Mouse (Mus musculus): Measurements from ENCODE around the gene Gm28048.
A peak's percentile ranks its signal among the peaks of the same experiment; 100 is the strongest.

The Gm28048 gene

DNA sequence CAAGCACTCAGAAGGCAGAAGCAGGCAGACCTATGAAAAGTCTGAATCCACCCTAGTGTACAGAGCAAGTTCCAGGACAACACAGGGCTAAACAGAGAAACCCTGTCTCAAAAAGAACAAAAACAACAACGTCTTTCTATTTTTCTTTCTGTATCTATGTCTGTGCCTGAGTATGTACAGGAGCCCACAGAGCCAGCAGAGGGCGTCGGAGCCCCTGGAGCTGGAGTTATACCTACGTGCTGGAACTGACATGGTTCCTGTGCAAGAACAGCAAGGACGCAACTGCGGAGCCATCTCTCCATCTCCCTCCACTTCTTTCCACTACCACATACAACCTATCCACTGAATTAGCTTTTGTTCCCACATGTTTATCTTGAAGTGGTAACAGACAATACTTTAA, 31.8 kb downstream of the Gm28048 start:
- no peak for DNase-seq (ENCODE audit: low spot score)

DNA sequence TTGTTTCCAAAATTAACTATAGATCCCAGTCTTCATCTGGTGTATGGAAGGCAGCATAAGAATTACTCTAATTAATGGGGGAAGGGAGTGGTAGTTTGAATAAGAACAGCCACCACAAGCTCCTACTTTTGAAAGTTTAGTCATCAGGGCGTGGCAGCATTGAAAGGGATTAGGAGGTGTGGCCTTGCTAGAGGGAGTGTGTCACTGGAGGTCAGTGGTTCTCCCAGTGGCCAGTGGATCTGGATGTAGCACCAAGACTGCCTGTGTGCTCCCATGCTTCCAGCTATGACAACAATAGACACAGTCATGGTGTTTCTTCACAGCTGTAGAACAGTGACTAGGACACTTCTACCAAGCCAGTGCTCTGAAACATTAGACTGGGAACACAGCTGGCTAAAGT, 32.8 kb downstream of the Gm28048 start:
- DNase-seq (ENCODE audit: low spot score): no peak

DNA sequence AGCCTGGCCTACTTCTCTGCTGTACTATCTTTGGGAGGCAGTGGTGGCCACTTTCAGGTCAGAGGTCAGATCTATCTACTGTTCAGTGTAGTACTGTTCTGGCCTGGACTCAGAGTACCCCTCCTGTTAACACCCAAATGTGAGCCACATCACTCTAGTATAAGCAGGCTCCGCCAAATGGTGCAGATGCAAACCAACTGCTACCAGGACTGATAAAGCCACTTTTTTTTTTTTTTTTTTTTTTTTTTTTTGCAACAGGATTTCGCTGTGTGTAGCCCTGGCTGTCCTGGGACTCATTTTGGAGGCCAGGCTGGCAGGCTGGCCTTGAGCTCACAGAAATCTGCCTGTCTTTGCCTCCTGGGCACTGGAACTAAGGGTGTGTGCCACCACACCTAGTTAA, 42.9 kb downstream of the Gm28048 start:
- no peak for DNase-seq (ENCODE audit: low spot score)

DNA sequence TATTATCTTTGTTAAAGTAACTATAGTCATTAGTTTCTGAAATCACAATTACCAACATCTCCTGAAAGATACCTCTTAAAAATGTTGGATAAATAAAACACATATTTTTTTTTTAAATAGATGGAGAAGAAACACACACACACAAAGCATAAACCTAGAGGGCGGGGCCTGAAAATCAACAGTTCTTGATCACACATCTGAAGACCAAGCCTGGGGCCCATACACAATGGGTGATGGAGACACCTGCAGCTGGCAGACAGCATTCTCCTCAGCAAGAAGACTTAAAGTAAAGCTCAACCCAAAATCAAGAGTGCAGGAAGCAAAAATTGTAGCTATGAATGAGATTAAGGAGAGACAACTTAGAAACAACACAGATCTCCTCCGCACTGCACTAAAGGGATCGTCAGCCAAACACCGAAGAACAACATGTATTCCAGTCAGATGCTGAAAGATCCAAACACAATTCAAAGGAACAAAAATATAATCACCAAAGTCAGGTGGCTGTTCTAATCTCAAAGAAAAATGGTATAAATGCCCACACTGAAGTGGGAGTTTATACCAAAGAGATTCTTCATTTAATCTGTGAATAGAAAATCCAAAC, 44.1 kb downstream of the Gm28048 start:
- DNase-seq (ENCODE audit: low spot score): no peak

DNA sequence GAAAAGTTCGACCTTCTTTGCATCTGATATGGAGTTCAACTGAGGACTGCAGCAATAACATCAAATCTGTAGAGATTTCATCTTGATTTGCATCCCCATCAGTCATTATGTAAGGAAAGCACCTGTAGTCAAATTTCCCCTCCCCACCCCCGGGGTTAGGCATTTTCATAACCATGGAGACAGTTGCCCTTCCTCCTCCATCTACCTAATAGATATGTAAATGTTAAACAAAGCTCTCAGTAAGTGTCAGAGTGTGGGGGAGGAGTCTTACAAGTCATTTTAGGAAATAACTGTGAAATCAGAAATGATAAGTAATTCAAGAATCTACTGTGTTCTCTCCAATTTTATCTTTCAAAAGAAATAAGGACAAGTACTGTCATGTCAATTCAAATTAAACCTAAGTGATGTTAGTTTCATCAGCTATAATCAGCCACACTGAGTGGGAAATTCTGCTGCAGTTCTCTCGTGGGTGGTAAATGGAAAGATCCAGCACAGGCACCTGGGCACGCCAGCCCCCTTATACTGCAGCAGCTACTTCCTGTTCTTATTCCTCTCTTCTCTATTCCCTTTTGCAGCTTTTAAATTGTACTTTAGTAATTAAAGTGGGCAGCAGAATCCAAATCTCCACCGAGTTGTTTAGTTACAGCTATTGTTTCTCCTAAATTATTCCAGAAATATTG, 45.3 kb downstream of the Gm28048 start:
- no peak for DNase-seq (ENCODE audit: low spot score)

DNA sequence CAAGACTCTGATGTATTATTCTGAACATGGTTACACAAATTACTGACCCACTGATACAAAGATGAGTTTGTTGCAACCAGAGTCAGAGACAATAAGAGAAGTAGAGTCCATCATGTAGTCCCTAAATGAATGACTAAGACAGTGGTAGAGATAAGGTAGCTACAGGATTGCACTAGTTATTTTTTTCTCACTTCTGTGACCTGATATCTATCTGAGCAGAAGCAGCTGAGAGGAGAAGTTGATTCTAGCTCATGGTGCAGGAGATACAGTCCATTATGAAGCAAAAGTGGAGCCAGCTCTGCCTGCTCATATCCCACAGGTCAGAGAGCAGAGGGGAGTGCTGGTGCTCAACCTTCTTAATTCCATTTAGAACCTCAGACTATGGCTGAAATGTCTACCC, 49.7 kb downstream of the Gm28048 start:
- no peak for DNase-seq (ENCODE audit: low spot score)

DNA sequence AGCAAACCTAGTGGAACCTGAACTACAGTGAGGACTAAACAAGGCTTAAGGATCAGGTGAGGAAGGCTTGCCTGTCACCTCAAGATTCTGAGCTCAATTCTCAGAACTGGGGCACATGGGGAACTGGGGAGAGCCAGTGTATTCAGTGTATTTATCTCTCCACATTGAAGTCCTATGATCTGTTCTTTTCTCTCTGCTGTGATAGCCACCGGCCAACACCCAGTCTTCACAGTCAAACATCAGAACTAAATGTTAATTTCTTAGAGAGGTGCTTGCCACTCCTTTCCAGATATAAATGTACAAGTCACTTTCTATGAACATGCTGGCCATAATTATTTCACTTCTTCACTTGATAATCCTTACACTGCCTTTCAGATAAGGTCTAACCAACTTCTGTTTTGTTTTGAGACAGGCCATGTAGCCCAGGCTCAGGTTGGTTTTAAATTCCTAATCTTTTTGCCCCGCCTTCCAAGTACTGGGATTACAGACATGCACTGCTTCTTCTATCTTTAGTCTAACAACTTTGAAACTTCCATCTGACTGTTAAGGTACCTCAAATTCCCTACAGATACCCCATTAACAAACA, 50.5 kb downstream of the Gm28048 start:
- DNase-seq (ENCODE audit: low spot score): no peak

DNA sequence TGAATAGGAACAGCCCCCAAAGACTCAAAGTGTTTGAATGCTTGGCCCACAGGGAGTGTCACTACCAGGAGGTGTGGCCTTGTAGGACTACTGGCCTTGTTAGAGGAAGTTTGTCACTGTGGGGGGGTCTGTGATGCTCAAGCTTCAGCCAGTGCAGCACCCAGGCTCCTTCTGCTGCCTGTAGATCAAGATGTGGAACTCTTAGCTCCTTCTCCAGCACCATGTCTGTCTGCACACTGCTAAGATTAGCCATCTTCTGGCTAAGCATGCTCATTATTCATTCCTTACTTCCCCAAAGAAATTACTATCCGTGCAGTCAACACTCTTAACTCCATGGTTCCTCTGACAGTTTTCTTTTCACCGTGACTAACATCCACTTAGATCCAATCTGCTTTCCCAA, 51.8 kb downstream of the Gm28048 start:
- peak; percentile 30 for DNase-seq (ENCODE audit: low spot score)

DNA sequence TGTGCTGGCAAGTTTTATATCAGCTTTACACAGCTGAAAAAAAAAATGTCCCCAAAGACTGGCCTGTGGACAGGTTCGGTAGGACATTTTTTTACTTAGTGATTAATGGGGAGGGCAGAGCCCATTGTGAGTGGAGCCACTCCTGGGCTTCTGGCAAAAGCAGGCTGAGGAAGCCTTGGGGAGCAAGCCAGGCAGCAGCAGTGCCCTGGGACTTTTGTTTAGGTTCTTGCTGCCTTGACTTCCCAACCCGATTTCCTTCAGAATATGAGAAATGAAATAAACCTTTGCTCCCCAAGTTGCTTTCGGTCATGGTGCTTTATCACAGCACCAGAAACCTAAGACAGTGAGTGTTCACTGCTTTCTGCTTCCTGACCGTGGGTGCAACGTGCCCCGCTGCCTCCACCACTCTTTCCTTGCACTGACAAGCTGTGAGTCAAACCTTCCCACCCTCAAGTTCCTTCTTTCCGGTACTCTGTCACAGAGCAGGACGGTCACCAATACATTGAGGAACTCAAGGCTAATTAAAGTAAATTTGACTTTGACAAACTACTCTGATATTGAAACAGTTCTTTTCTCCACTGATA, 53.2 kb downstream of the Gm28048 start:
- DNase-seq (ENCODE audit: low spot score): no peak

DNA sequence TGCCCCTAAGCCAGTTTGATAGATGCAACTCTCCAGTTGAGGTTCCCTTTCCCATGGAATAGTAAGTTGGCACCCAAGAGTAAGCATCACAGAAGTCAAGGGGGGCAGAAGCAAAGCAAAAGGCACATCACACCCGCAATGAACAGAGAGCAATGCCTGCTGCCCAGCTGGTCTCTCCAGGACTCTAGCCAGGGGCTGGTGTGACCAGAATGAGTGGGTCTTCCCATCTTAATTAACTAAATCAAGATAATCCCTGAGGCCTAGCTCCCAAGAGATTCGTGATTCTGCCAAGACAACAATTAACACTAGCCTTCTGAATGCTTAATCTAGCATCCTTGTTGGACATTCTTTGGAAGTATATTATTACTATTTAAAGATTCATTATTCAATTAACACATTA, 58.3 kb downstream of the Gm28048 start:
- DNase-seq (ENCODE audit: low spot score): peak; percentile 57

DNA sequence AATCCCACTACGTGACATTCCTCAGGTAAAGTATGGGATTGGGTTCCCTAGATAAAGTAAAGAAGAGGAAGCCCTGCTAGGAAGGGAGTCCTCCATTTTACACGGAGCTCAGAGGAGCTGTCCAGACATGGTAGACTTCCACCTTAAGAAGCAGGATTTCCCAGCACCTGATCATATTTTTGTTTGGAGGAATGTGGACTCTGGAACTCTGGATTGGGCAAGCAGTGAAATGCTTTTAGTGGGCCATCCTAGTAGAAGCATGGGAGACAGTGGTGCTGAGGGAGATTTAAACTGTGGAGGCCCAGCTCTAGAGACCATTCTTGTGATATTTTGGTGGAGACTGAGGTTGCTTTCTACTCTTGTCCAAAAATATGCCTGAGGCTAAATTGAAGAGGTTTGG, 59.3 kb downstream of the Gm28048 start:
- DNase-seq (ENCODE audit: low spot score): no peak

DNA sequence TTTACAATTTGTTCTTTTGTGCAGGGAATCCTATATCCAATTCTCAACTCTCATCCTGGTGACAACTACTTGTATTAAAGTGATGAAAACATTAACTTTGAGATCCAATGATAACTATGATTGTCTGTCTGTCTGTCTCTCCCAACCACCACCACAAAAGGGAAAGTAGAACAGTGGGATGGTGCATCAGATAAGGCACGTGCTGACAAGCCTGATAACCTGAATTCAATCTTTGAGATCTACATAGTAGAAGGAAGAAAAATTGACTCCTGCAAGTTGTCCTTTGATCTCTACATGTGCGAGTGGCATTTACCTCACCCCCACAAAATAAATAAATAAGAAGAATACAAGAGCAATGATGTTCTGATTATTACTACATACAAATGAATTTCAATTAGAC, 62.6 kb downstream of the Gm28048 start:
- no peak for DNase-seq (ENCODE audit: low spot score)

DNA sequence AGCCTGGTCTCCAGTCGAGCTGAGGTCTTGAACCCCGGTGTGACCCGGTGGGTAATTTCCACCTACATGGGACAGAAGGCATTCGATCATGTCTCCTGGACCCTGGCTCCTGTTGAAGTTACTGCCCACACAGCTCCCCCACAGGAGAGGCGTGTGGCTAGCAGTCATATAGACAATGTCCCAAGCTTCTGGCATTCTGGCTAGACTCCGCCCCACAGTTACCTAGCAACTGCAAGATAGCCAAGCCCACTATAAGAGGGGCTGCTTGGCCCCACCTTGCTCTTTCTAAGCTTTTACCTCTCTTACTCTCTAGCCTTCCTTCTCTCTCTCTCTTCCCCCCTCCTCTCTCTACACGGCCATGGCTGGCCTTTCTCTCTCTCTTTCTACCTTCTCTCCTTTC, 64.1 kb downstream of the Gm28048 start:
- no peak for DNase-seq (ENCODE audit: low spot score)

DNA sequence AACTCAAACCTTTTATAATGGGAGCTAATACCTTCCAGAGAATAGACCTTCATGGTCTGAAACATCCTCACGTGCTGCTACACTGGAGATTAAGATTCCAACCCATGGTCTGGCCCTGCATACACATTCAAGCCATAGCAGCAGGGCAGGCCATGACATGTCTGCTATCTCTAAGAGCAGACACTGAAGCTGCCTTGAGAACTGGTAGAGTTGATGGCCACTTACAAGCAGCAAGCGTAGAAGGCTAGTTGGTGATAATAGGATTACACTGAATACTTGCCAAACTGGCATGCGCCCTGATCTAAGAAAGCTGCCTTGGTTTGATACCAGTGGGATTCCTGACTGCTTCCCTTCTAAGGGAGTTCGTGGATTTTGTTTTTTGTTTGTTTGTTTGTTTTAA, 68.1 kb downstream of the Gm28048 start:
- DNase-seq (ENCODE audit: low spot score): peak; percentile 43

DNA sequence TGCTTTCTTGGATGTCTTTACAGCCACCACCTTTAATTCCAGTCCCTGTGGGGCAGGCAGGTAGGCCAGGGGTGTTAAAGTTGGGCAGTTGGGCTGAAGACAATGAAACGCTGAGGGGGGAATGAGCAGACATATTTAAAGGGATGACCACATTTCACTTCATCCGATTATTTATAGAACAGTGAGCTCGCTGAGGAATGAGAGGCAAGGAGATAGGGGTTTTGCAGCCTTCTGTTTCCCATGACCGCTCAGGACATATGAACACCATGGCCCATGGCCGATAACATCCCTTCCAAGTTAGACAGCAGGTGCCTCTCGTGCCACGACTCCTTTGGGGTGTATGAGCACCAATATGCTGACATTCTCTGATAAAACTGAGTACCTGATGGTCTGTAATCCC, 70.1 kb downstream of the Gm28048 start:
- no peak for DNase-seq (ENCODE audit: low spot score)

DNA sequence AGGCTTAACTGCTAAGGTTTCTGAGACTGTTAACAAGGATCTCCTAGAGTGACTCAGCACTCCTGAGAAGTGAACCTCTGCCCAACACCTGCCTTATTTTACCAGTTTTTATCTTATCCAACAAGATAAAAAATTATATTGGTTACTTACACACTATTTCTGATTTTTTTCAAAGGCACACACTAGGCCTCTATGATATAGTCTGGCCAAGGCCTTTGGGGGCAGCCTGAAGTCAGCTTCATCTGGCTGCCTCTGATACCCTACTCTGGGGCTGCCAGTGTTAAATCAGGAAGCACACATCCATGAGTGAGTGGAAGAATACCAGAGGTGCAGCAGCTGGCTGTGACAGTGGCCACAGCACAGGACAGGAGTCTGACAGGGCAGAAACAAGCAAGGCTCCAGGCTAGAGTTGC, 75.4 kb downstream of the Gm28048 start:
- no peak for DNase-seq (ENCODE audit: low spot score)

DNA sequence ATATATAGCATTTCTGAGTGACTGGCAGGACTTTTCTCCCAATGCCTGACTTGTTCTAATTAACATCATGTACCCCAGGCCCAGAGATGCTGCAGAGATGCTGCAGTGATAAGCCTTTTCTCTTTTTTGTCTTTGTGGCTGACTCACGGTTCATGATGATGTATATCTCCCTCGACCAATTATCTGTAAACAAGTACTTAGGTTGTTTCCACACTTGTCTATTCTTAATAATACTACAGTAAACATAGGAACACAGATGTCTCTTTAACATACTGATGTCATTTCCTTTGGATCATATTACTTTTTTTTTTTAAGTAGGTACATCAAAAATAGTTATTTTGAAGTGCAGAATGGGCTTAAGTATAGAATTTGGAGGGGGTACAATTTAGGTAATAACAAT, 79.0 kb downstream of the Gm28048 start:
- no peak for DNase-seq (ENCODE audit: low spot score)

DNA sequence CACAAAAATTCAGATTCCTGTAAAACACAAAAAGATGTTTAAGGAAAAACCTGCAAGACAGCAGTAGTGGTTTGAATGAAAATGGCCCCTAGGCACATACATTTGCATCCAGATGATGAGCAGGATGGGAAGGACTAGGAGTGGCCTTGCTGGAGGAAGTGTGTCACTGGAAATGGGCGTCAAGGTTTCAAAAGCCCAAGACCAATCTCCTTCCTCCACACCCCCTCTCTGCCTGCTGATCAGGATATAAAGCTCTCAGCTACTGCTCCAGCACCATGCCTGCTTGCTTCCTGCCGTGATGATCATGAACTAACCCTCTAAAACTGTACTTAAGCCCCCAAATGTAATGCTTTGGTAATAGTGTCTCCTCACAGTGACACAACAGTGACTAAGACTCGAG, 81.8 kb downstream of the Gm28048 start:
- no peak for DNase-seq (ENCODE audit: low spot score)

DNA sequence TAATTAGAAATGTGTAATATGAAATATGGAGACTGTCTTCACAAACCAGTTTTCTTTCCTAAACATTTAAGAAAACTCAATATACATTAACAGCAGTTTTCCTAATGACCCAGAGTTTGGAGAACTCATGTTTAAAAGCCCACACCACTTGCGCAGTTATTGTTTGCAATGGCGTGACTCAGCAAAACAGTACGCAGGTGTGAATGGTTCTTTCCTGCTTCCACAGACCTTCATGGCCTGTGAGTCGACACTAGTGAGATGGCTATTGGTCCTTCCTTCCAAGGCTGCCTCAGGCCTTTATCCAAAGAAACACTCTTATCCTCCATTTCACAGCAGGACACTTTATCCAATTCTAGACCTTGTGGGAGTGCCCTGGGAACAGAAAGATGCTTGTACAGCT, 84.2 kb downstream of the Gm28048 start:
- no peak for DNase-seq (ENCODE audit: low spot score)

DNA sequence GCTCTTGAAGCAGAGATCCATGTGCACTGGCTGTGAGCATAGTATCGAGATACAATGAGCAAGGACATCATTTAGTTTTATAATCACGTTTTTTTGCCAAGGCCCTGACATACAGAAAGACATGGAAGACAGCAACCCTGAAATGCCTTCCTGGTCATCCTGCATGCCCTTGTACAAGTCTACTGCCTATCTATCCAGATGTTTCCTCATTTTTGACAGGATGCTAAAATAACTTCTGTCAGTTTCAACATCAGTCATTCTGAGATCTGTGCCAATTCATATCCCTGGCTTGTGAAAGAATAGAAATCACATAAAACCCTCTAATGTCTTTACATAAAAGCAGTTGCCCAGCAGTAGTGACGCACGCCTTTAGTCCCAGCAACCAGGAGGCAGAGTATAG, 84.8 kb downstream of the Gm28048 start:
- DNase-seq (ENCODE audit: low spot score): no peak

DNA sequence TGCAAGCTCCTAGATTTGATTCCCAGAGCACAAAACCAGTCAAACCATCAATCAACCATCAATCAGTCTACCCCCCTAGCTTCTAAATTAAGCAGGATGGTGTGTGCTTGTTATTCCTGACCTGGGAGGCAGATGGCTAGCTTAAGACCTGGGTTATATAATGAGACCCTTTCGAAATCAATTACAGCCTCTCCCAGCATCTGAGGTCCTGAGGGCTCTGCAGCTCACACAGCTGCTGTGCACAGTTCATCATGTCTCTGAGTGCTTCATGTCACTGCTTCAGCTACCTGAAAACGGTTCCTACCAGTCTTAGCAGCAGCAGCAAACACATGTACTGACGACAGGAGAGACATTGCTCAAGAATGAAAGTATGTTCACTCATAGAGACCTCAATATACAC, 88.8 kb downstream of the Gm28048 start:
- no peak for DNase-seq (ENCODE audit: low spot score)

DNA sequence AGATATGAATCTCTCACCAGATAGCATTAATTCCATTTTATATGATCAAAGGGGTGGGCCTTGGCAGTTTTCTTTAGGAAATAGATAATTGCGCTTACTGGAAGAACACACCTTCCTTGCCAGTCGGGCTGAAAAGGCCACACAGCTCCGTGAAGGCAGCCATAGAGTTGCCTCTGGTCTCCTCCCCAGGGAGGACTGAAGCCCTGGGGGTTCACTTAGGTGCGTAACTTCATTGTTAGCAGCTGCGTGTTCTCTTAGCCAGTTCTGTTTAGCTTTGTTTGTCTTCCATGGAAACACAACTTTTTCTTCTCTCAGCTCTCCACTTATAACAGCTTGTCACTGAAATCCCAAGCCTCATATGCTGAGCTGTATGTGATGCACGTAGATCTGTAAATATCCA, 89.4 kb downstream of the Gm28048 start:
- DNase-seq (ENCODE audit: low spot score): no peak

DNA sequence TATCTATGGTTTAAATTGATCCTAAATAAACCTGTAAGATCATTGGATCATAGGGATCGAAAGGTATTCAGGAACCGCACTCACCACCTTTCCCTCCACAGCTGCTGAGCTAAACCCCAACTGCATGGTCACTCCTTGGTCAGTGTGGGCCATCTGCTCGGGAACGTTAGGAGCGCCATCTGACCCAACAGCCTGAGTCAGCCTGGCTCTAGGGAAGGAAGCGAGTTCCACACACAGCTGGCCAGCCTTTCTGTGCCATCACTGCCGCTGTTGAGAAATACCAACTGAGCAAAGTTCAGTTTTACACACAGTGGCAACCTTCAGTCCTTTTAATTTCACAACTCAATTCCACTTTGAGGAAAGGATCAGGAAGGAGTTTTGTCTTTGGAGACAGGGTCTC, 90.0 kb downstream of the Gm28048 start:
- DNase-seq (ENCODE audit: low spot score): no peak

DNA sequence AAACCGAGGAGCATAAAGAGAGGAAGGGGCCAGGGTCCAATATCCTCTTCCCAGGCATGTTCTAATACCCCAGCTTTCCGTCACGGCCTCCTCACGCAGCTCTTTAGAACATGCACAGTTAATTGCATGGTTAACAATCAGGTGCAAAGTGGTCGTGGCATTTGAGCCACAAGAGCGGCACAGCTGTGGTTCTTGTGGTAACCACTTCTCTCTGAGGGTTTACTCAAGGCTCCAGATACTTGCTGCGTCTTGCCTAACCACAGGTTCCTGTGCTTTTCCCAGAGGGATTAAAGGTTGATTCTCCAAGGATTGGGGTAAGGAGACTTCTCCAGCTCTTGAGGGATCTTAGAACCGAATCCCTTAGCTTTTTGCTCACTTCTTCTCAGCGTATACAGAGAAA, 90.6 kb downstream of the Gm28048 start:
- no peak for DNase-seq (ENCODE audit: low spot score)

All from MN1 (cell line).